Mouse (Mus musculus) liver, adult 2 months (tissue): ENCODE results near the gene 1110008P14Rik.

Source experiments
- CTCF ChIP-seq: fragments of 200-500 bp; IDR thresholded peaks from 2 replicates; pipeline ENCODE4 v1.5.1; 2011; ENCODE audit warnings: low read depth, low read length, control low read depth
- POLR2A ChIP-seq: fragments of 200-500 bp; IDR thresholded peaks from 2 replicates; pipeline ENCODE4 v1.6.1; 2011; ENCODE audit warnings: low read length, control low read depth; ENCODE audit not compliant: insufficient read depth; ENCODE audit errors: extremely low read depth

GRCm38 (mm10) chr2:32363376-32364106 is 18.2 kb downstream of the 1110008P14Rik start:
- no peak for TF ChIP-seq CTCF
- no peak for TF ChIP-seq POLR2A
